Mouse (Mus musculus) B cell, adult (primary cell): ENCODE measurements around the gene Sva. TPM values are rescaled to one million over a fixed set of nuclear protein-coding genes. Genes with fewer than 3 reads are reported as not detected.

Source experiments
- total RNA-seq: library from RNA; stranded (reverse); gene quantifications from 4 replicates; pipeline ENCODE4 v1.2.4, GENCODE M21; 2023; ENCODE audit not compliant: inconsistent age

The Sva gene
- total RNA-seq = not detected in 4 replicates

DNA sequence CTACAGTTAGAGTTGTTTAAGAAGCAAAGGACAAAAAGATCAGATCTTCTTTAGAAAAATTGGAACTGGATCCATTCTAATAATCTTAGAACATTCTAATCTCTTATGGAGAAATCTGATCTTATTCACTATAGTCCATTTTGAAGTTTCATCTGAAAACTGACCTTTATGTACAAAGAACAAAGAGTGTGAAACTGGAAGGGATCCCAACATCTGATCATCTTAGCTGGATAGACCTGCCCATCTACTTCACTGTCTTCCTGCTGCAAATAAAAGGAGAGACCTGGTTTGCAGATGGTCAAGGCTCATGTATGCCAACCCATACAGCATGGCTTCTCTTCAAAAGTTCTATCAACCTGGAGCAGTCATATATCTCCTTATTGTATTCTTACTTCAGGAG is at the start of gene Sva:
Gene Sva, plus strand, starts transcription at position 301 of the 400 bp plus-strand sequence.

Other genes starting within 250 kb of the Sva start
- not detected in 4 replicates for gene Pip, start 190.9 kb upstream of the Sva start, total RNA-seq
- not detected in 4 replicates for gene Sval2, start 185.4 kb upstream of the Sva start, total RNA-seq
- not detected in 4 replicates for gene Sval1, start 86.8 kb upstream of the Sva start, total RNA-seq
- not detected in 4 replicates for gene Sval3, start 70.3 kb upstream of the Sva start, total RNA-seq
- not detected in 4 replicates for gene Tas2r139, start 102.5 kb downstream of the Sva start, total RNA-seq
- not detected in 4 replicates for gene Tas2r144, start 176.9 kb downstream of the Sva start, total RNA-seq
- gene Gstk1, start 207.5 kb downstream of the Sva start, total RNA-seq = 7.1 to 9.4 TPM (median 7.4 TPM) in 4 replicates
- gene Tmem139, start 223.6 kb downstream of the Sva start, total RNA-seq = not detected in 4 replicates
- 119 to 124 TPM (median 122 TPM) in 4 replicates for gene Casp2, start 226.6 kb downstream of the Sva start, total RNA-seq
- 1.4 to 2.7 TPM (median 1.7 TPM) in 4 replicates for gene Clcn1, start 248.3 kb downstream of the Sva start, total RNA-seq